43 mouse cellular contexts compared by ENCODE assay signal in the genomic region with DNA sequence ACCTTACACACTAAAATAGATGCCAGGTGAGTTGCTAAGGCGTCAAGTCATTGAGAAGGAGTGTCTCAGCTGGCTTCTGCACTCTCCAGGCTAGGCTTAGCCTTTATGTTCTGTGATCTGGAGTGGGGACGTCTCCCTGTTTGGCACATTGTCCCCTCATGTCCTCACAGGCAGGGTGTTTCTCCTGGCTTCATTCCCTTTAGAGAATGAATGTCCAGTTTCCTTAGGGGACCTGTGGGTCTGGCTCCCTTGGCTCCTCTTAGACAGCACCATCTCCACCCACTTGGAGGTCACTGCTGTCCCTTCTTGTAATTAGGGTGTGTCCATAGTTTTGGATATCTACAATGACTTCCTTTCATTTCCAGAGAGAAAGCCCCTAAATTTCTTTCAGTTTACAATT. TPM values are rescaled to one million over a fixed set of nuclear protein-coding genes. Genes with fewer than 3 reads are reported as not detected.
"Had no signal": no experiment of that assay in that cellular context is flagged by ENCODE, and none has a peak within 500 bp of the region (broad histone marks: within the 10 kb centered on the region; RNA-seq: fewer than 3 reads in every experiment).

No protein-coding gene starts in this region.

- H3K27me3 ChIP-seq: liver, embryonic 13.5 days; midbrain, embryonic 15.5 days had no signal

- H3K36me3 ChIP-seq: limb, embryonic 10.5 days; limb, embryonic 12.5 days; limb, embryonic 13.5 days; limb, embryonic 15.5 days; liver, embryonic 12.5 days; liver, embryonic 13.5 days; liver, embryonic 15.5 days; lung, embryonic 15.5 days; midbrain, embryonic 10.5 days; midbrain, embryonic 12.5 days; midbrain, embryonic 13.5 days; midbrain, embryonic 15.5 days; neural tube, embryonic 12.5 days had no signal

- H3K4me1 ChIP-seq: limb, embryonic 10.5 days; limb, embryonic 12.5 days; limb, embryonic 13.5 days; limb, embryonic 15.5 days; liver, embryonic 12.5 days; liver, embryonic 13.5 days; liver, embryonic 15.5 days; lung, embryonic 15.5 days; midbrain, embryonic 10.5 days; midbrain, embryonic 12.5 days; midbrain, embryonic 13.5 days; midbrain, embryonic 15.5 days; neural tube, embryonic 12.5 days had no signal

- DNase-seq: left cerebral cortex, postnatal 4 days; liver; liver, embryonic 13.5 days; liver, postnatal 0 days; lung, adult 2 months; lung, embryonic 14.5 days; lung, postnatal 10 days; lung, postnatal 14 days; lung, postnatal 36 days; lung, postnatal 4 days; midbrain, embryonic 14.5 days had no signal

- H3K9ac ChIP-seq: limb, embryonic 12.5 days; limb, embryonic 13.5 days; limb, embryonic 15.5 days; liver, embryonic 12.5 days; liver, embryonic 13.5 days; liver, embryonic 14.5 days; liver, embryonic 15.5 days; liver, postnatal 0 days; lung, embryonic 14.5 days; lung, embryonic 15.5 days; midbrain, embryonic 12.5 days; midbrain, embryonic 13.5 days; midbrain, embryonic 15.5 days; neural tube, embryonic 12.5 days had no signal

- H3K4me2 ChIP-seq: limb, embryonic 12.5 days; limb, embryonic 13.5 days; limb, embryonic 15.5 days; liver, embryonic 11.5 days; liver, embryonic 12.5 days; liver, embryonic 13.5 days; liver, embryonic 15.5 days; lung, embryonic 14.5 days; lung, embryonic 15.5 days; midbrain, embryonic 11.5 days; midbrain, embryonic 12.5 days; midbrain, embryonic 13.5 days; midbrain, embryonic 15.5 days; neural tube, embryonic 12.5 days had no signal

- H3K9me3 ChIP-seq: limb, embryonic 10.5 days; limb, embryonic 12.5 days; limb, embryonic 13.5 days; limb, embryonic 15.5 days; liver, embryonic 12.5 days; liver, embryonic 13.5 days; liver, embryonic 15.5 days; lung, embryonic 15.5 days; megakaryocyte, embryonic 14.5 days; midbrain, embryonic 10.5 days; midbrain, embryonic 12.5 days; midbrain, embryonic 13.5 days; midbrain, embryonic 15.5 days; neural tube, embryonic 12.5 days had no signal

- H3K4me3 ChIP-seq: left cerebral cortex, adult 2 months; limb, embryonic 10.5 days; limb, embryonic 12.5 days; limb, embryonic 13.5 days; limb, embryonic 15.5 days; liver, embryonic 12.5 days; liver, embryonic 13.5 days; liver, embryonic 15.5 days; lung, embryonic 15.5 days; megakaryocyte, embryonic 14.5 days; midbrain, embryonic 10.5 days; midbrain, embryonic 12.5 days; midbrain, embryonic 13.5 days; midbrain, embryonic 15.5 days; myocyte; neural tube, embryonic 12.5 days had no signal

- ATAC-seq: liver, embryonic 12.5 days; liver, postnatal 0 days; midbrain, embryonic 13.5 days; midbrain, embryonic 15.5 days; midbrain, embryonic 16.5 days had no signal

- H3K27ac ChIP-seq: left cerebral cortex, adult 2 months; limb, embryonic 10.5 days; limb, embryonic 12.5 days; limb, embryonic 13.5 days; limb, embryonic 15.5 days; liver, embryonic 12.5 days; liver, embryonic 13.5 days; liver, embryonic 14.5 days; liver, embryonic 15.5 days; lung, embryonic 15.5 days; macrophage; midbrain, embryonic 10.5 days; midbrain, embryonic 12.5 days; midbrain, embryonic 13.5 days; midbrain, embryonic 15.5 days; neural tube, embryonic 12.5 days had no signal

RNA-seq across cellular contexts. Expression of gene Gja4, which starts 6.9 kb away (rescaled TPM):
- total RNA-seq: megakaryocyte progenitor cell, adult 5-6 weeks; megakaryocyte, adult 5-6 weeks; megakaryocyte-erythroid progenitor cell, adult 5-6 weeks; monocyte, adult 5-6 weeks had no signal
- polyA plus RNA-seq: macrophage had no signal

RNA-seq across cellular contexts. Expression of gene Gjb3, which starts 23.7 kb away (rescaled TPM):
- total RNA-seq: left cerebral cortex, adult 8-10 months; left cerebral cortex, postnatal 36 days; liver, adult 2 months; megakaryocyte, adult 5-6 weeks; megakaryocyte-erythroid progenitor cell, adult 5-6 weeks; monocyte, adult 5-6 weeks had no signal
- polyA plus RNA-seq: liver, adult 2 months; liver, embryonic 12.5 days; macrophage; midbrain, embryonic 15.5 days had no signal

RNA-seq across cellular contexts. Expression of gene Gjb4, which starts 47.0 kb away (rescaled TPM):
- total RNA-seq: left cerebral cortex, adult 2 months; left cerebral cortex, adult 8-10 months; left cerebral cortex, postnatal 10 days; left cerebral cortex, postnatal 14 days; left cerebral cortex, postnatal 25 days; left cerebral cortex, postnatal 36 days; left cerebral cortex, postnatal 4 days; liver, adult 2 months; megakaryocyte progenitor cell, adult 5-6 weeks; megakaryocyte-erythroid progenitor cell, adult 5-6 weeks; midbrain, postnatal 0 days; monocyte, adult 5-6 weeks had no signal
- polyA plus RNA-seq: limb, embryonic 10.5 days; limb, embryonic 12.5 days; limb, embryonic 13.5 days; liver, adult 2 months; liver, embryonic 11.5 days; liver, embryonic 12.5 days; liver, embryonic 13.5 days; liver, embryonic 14.5 days; liver, embryonic 15.5 days; liver, postnatal 0 days; lung, embryonic 14.5 days; macrophage; midbrain, embryonic 12.5 days; midbrain, embryonic 14.5 days; midbrain, postnatal 0 days; neural tube, embryonic 11.5 days; neural tube, embryonic 12.5 days had no signal

RNA-seq across cellular contexts. Expression of gene Gjb5, which starts 51.1 kb away (rescaled TPM):
- total RNA-seq: left cerebral cortex, adult 8-10 months; left cerebral cortex, postnatal 10 days; left cerebral cortex, postnatal 14 days; left cerebral cortex, postnatal 25 days; left cerebral cortex, postnatal 36 days; liver, adult 2 months; megakaryocyte progenitor cell, adult 5-6 weeks; megakaryocyte, adult 5-6 weeks; megakaryocyte-erythroid progenitor cell, adult 5-6 weeks; monocyte, adult 5-6 weeks had no signal
- polyA plus RNA-seq: liver, adult 2 months; macrophage; midbrain, embryonic 14.5 days had no signal
